In the genomic region with DNA sequence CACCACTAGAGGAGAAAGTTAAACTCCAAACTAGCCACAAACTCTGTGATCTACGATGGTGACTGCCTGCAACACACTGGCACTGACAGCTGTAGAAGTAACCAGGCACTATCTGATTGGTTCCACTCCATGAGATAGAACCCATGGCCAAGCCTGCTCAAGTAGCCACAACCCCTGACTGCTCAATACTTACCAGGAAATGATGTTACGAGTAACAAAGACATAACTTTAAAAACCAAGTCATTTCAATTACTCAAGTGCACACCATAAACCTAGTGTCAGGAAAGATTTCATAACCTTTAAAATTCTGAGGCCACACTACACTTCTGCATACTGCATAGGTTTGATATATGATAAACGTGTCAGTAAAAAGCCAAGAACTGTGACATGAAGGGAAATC, we compare ENCODE assay signal across 16 mouse cellular contexts.
"Had no signal": no experiment of that assay in that cellular context is flagged by ENCODE, and none has a peak within 500 bp of the region (broad histone marks: within the 10 kb centered on the region; RNA-seq: fewer than 3 reads in every experiment).

No protein-coding gene starts in this region.

- H3K27me3 ChIP-seq: neural tube, embryonic 12.5 days; neural tube, embryonic 13.5 days; stomach, embryonic 15.5 days had no signal

- H3K4me2 ChIP-seq: neural tube, embryonic 12.5 days; neural tube, embryonic 13.5 days; stomach, embryonic 15.5 days had no signal

- H3K9ac ChIP-seq: neural tube, embryonic 12.5 days; neural tube, embryonic 13.5 days; stomach, embryonic 15.5 days had no signal

- H3K4me1 ChIP-seq: neural tube, embryonic 12.5 days; neural tube, embryonic 13.5 days; stomach, embryonic 15.5 days had no signal

- H3K27ac ChIP-seq: neural tube, embryonic 12.5 days; neural tube, embryonic 13.5 days; stomach, embryonic 15.5 days; stomach, postnatal 0 days had no signal

- H3K4me3 ChIP-seq: neural tube, embryonic 12.5 days; neural tube, embryonic 13.5 days; stomach, embryonic 15.5 days had no signal

- H3K9me3 ChIP-seq: neural tube, embryonic 12.5 days; neural tube, embryonic 13.5 days; stomach, embryonic 15.5 days had no signal

- DNase-seq: retina, postnatal 1 day; right cerebral cortex, adult 18-20 months; right cerebral cortex, postnatal 14 days; right cerebral cortex, postnatal 25 days; right cerebral cortex, postnatal 4 days; spleen, adult 18-20 months; thymus, adult 18-20 months; thymus, adult 2 months; thymus, postnatal 14 days; thymus, postnatal 25 days; thymus, postnatal 36 days; thymus, postnatal 4 days had no signal
